Comparison of ENCODE assay signal across 1 mouse cellular context in the genomic region with DNA sequence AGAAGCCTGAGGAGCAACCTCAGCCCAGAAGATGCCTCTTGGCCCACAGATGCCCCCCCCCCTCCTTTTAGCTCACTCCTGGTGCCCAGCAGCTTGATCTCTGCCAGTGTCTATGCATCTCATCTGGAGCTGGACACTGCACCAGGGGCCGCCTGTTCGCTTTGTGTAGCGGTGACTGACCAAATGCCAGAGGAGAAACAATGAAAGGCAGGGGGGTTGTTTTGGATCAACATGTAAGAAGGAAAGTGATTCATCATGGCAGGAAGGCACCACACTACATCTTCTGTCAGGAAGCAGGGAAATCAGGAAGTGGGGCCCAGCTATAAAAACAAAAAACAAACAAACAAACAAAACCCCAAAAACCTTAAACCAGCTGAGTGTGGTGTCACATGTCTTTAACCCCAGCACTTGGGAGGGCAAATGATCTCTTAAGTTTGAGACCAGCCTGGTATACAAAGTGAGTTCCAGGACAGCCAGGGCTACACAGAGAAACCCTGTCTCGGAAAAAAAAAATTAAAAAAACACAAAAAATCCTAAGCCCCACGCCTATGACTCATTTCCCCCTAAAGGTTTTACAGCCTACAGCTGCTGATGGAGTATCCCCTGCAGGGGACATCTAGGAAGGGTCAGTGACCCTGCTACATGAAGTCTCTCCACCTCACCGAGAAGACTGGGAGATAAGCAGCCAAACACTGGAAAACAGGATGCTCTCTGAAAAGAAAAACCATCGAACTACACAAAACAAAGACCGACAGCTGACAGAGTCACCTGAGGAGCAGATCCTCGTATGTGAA.
TF ChIP-seq lines count a peak whose summit lies in the region.

No protein-coding gene starts in this region.

TF ChIP-seq in myocyte, 11 proteins besides CTCF, POLR2A, EP300 and RAD21:
- TF ChIP-seq MYOD1 (IDR thresholded peaks at IDR 0.05; ENCODE audit: control insufficient read depth in 1 of 3, insufficient read length in 2 of 3, low read depth in 2 of 3): peak in 2 of 3 experiments; percentile 6 to 49
- no peak for TF ChIP-seq REST (IDR thresholded peaks at IDR 0.05; ENCODE audit: insufficient read depth, insufficient read length)
- TF ChIP-seq MYOG (IDR thresholded peaks at IDR 0.05; ENCODE audit: control insufficient read depth in 1 of 3, insufficient read depth in 1 of 3, insufficient read length in 2 of 3, low read depth in 2 of 3): no peak
